Mouse (Mus musculus): ENCODE results near the gene Myh10.

GRCm38 (mm10) chr11:68703360-68703759, 12.0 kb downstream of the Myh10 start:
- TF ChIP-seq GATA1 (IDR thresholded peaks at IDR 0.05; ENCODE audit: borderline replicate concordance, low read length) (no peak), FLI1 (IDR thresholded peaks at IDR 0.05; ENCODE audit: low read length) (no peak)
